Mouse (Mus musculus) liver, embryonic 12.5 days (tissue): ENCODE measurements around the gene Hes2. TPM values are rescaled to one million over a fixed set of nuclear protein-coding genes. Genes with fewer than 3 reads are reported as not detected.

ENCODE experiments used
- ATAC-seq: fragments of 200-750 bp; cut with Nextera tagmentation; 2 replicates; pipeline ENCODE4 v1.8.0; 2017; ENCODE audit warnings: moderate number of reproducible peaks, mild to moderate bottlenecking, moderate library complexity
- H3K27ac ChIP-seq: fragments of 300-500 bp; sonication (generic); 2 replicates; pipeline ENCODE4 v1.5.1; 2016; ENCODE audit warnings: mild to moderate bottlenecking
- H3K27me3 ChIP-seq: fragments of 300-500 bp; sonication (generic); replicated peaks from 2 replicates; pipeline ENCODE4 v1.6.1; 2016; ENCODE audit warnings: mild to moderate bottlenecking, moderate library complexity
- H3K36me3 ChIP-seq: fragments of 300-500 bp; sonication (generic); 2 replicates; pipeline ENCODE4 v1.6.1; 2016; ENCODE audit warnings: mild to moderate bottlenecking, moderate library complexity
- H3K4me1 ChIP-seq: fragments of 300-500 bp; sonication (generic); 2 replicates; pipeline ENCODE4 v1.6.1; 2016
- H3K4me2 ChIP-seq: fragments of 300-500 bp; sonication (generic); 2 replicates; pipeline ENCODE4 v1.6.1; 2016; ENCODE audit warnings: mild to moderate bottlenecking, moderate library complexity
- H3K4me3 ChIP-seq: fragments of 300-500 bp; sonication (generic); 2 replicates; pipeline ENCODE4 v1.5.1; 2016; ENCODE audit warnings: mild to moderate bottlenecking, moderate library complexity
- H3K9ac ChIP-seq: fragments of 300-500 bp; sonication (generic); 2 replicates; pipeline ENCODE4 v1.6.1; 2016; ENCODE audit warnings: mild to moderate bottlenecking, moderate library complexity
- H3K9me3 ChIP-seq: fragments of 300-500 bp; sonication (generic); replicated peaks from 2 replicates; pipeline ENCODE4 v1.6.1; 2016; ENCODE audit warnings: mild to moderate bottlenecking, moderate library complexity
- WGBS: fragments of 180-500 bp; shearing (Covaris S2); methylation state at CpG from one replicate; pipeline ENCODE4 v1.1.7; 2016; ENCODE audit not compliant: insufficient replicate concordance; 5-methylcytosine and 5-hydroxymethylcytosine counted together
- polyA plus RNA-seq: library from polyadenylated mRNA; unstranded; fragments of >200 nt; fragmentation: Nextera tagmentation; extraction: Ambion mirVana; gene quantifications from 2 replicates; pipeline ENCODE4 v1.2.1, GENCODE M21; 2016

Hes2 gene
- 0.05 TPM in 1 of 2 replicates, not detected in the other for polyA plus RNA-seq

GRCm38 (mm10) chr4:152158585-152159284 is at the start of gene Hes2:
TSS of gene Hes2 (plus strand) at chr4:152158867.
- WGBS = 4% methylated on average over 35 of the region's 35 CpGs
- Histone ChIP-seq H3K4me1 (peaks cover 30% of the 10 kb centered on the region), H3K27ac (no peak within 1 kb of the TSS), H3K9me3 (no peaks in the 10 kb centered on the region), H3K4me2 (peak within 1 kb of the TSS; percentile 72), H3K9ac (peak within 1 kb of the TSS; percentile 44), H3K36me3 (no peaks in the 10 kb centered on the region), H3K4me3 (peak within 1 kb of the TSS; percentile 48), H3K27me3 (peaks cover 83% of the 10 kb centered on the region)
- peak; percentile 34; the same call in 1 of the 2 replicates for ATAC-seq

GRCm38 (mm10) chr4:152109509-152109908 is 49.2 kb upstream of the Hes2 start:
- ATAC-seq = no peak
- H3K4me1 ChIP-seq = peaks cover 59% of the 10 kb centered on the region

GRCm38 (mm10) chr4:152110689-152111088 is 48.0 kb upstream of the Hes2 start:
- peak overlapping the region; percentile 56 for H3K4me2 ChIP-seq
- H3K27me3 ChIP-seq = peaks cover 27% of the 10 kb centered on the region
- H3K9me3 ChIP-seq = no peaks in the 10 kb centered on the region
- peak overlapping the region; percentile 16 for H3K4me3 ChIP-seq
- H3K4me1 ChIP-seq = peaks cover 69% of the 10 kb centered on the region
- peak; percentile 75 for ATAC-seq
- 18% methylated on average over 4 of the region's 4 CpGs for WGBS
- H3K36me3 ChIP-seq = peaks cover 81% of the 10 kb centered on the region
- peak overlapping the region; percentile 98 for H3K27ac ChIP-seq
- peak overlapping the region; percentile 57 for H3K9ac ChIP-seq

More at GRCm38 (mm10) chr4:152109509-152109908, 49.2 kb upstream of the Hes2 start:
- Histone ChIP-seq H3K9ac (no peak overlapping the region), H3K27me3 (peaks cover 15% of the 10 kb centered on the region), H3K4me2 (peak overlapping the region; percentile 56; the same call in 1 of the 2 replicates), H3K36me3 (peaks cover 81% of the 10 kb centered on the region), H3K27ac (peak overlapping the region; percentile 98), H3K4me3 (no peak overlapping the region), H3K9me3 (no peaks in the 10 kb centered on the region)
- 76% methylated on average over 3 of the region's 3 CpGs for WGBS

DNA sequence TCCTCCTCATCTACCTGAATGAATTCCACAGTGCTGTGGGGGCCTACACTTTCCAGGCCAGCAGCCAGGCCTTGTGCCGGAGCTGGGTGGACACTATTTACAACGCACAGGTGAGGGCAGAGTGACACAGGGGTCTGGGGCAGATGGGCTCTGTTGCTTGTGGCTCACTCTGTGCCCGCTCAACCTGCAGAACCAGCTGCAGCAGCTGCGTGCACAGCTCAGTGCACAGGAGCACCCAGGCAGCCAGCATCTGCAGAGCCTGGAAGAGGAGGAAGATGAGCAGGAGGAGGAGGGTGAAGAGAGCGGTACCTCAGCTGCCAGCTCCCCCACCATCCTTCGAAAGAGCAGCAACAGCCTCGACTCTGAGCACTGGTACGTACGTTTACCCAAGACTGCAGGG is 46.3 kb upstream of the Hes2 start:
- Histone ChIP-seq H3K9ac (no peak overlapping the region), H3K4me1 (peaks cover 72% of the 10 kb centered on the region), H3K36me3 (peaks cover 66% of the 10 kb centered on the region), H3K4me2 (no peak overlapping the region), H3K9me3 (no peaks in the 10 kb centered on the region), H3K27ac (peak overlapping the region; percentile 98; the same call in 1 of the 2 replicates), H3K4me3 (no peak overlapping the region), H3K27me3 (peaks cover 43% of the 10 kb centered on the region)
- no peak for ATAC-seq
- WGBS = 84% methylated on average over 9 of the region's 9 CpGs

DNA sequence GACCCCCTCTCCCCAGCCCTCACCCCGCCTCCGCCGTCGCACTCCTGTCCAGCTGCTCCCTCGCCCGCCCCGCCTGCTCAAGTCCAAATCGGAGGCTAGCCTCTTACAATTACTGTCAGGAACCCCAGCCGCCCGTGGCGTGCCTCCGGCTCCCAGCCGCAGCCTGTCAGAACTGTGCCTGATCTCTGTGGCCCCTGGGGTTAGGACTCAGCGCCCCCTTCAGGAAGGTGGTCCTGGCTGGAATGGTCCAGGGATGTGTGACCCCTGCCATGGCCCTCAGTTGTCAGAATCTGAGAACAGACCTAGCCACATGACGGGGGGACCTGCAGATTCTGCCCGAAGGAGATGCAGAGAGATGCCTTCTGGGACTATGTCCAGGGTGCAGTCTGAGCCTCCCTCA is 44.6 kb upstream of the Hes2 start:
- ATAC-seq = no peak
- Histone ChIP-seq H3K9me3 (no peaks in the 10 kb centered on the region), H3K27ac (no peak overlapping the region), H3K9ac (no peak overlapping the region), H3K36me3 (peaks cover 54% of the 10 kb centered on the region), H3K4me3 (no peak overlapping the region), H3K4me1 (peaks cover 54% of the 10 kb centered on the region), H3K27me3 (peaks cover 61% of the 10 kb centered on the region), H3K4me2 (no peak overlapping the region)
- WGBS = 74% methylated on average over 16 of the region's 16 CpGs

- Histone ChIP-seq H3K9me3 (no peaks in the 10 kb centered on the region), H3K4me1 (peaks cover 52% of the 10 kb centered on the region), H3K4me2 (peak within 1 kb of the TSS; percentile 63), H3K36me3 (peaks cover 38% of the 10 kb centered on the region), H3K9ac (peak within 1 kb of the TSS; percentile 57), H3K27me3 (peaks cover 81% of the 10 kb centered on the region), H3K4me3 (peak within 1 kb of the TSS; percentile 33), H3K27ac (no peak within 1 kb of the TSS)
- ATAC-seq = 0 out of 2 replicates have a peak, but pooled peaks have one; percentile 28
- WGBS = 3% methylated on average over 30 of the region's 30 CpGs
Observed at GRCm38 (mm10) chr4:152115921-152116612, 42.6 kb upstream of the Hes2 start, which contains the start of gene Tnfrsf25. TSS of gene Tnfrsf25 (plus strand) at chr4:152115934.

DNA sequence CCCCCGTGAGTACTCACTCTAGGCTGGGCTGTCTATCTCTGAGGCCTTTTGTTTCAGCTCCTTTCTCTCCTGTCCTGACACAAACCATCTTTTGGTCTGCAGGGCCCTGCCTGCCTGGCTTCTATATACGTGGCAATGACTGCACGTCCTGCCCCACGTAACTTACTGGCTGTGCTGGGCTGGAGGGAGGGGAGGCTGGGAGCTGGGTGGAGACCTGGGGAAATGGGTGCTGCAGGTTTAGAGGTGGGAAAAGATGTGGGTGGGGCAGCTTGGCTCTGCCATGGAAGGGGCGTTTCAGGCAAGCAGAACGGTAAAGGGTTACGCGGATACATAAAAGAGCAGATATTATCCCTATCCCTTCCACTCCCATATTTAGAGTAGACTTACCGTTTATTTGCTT is 41.1 kb upstream of the Hes2 start:
- H3K36me3 ChIP-seq = peaks cover 26% of the 10 kb centered on the region
- no peak overlapping the region for H3K4me2 ChIP-seq
- no peak for ATAC-seq
- 60% methylated on average over 9 of the region's 9 CpGs for WGBS
- peaks cover 90% of the 10 kb centered on the region for H3K27me3 ChIP-seq
- H3K9ac ChIP-seq = no peak overlapping the region
- H3K4me1 ChIP-seq = peaks cover 41% of the 10 kb centered on the region
- H3K4me3 ChIP-seq = no peak overlapping the region
- no peak overlapping the region for H3K27ac ChIP-seq
- no peaks in the 10 kb centered on the region for H3K9me3 ChIP-seq

- Histone ChIP-seq H3K27me3 (peaks cover 100% of the 10 kb centered on the region), H3K9me3 (no peaks in the 10 kb centered on the region), H3K4me3 (peak overlapping the region; percentile 30; the same call in 1 of the 2 replicates), H3K36me3 (peaks cover 5% of the 10 kb centered on the region), H3K27ac (no peak overlapping the region), H3K4me2 (peak overlapping the region; percentile 51; the same call in 1 of the 2 replicates), H3K9ac (no peak overlapping the region), H3K4me1 (peaks cover 41% of the 10 kb centered on the region)
- WGBS = 10% methylated on average over 39 of the region's 39 CpGs
- ATAC-seq = no peak
Observed at GRCm38 (mm10) chr4:152119396-152120292, 39.0 kb upstream of the Hes2 start.

- H3K4me2 ChIP-seq = peak overlapping the region; percentile 51
- 3% methylated on average over 29 of the region's 31 CpGs for WGBS
- H3K36me3 ChIP-seq = no peaks in the 10 kb centered on the region
- no peak overlapping the region for H3K27ac ChIP-seq
- H3K9me3 ChIP-seq = no peaks in the 10 kb centered on the region
- H3K27me3 ChIP-seq = peaks cover 100% of the 10 kb centered on the region
- H3K4me1 ChIP-seq = peaks cover 33% of the 10 kb centered on the region
- H3K9ac ChIP-seq = no peak overlapping the region
- H3K4me3 ChIP-seq = peak overlapping the region; percentile 30
- no peak for ATAC-seq
Observed at GRCm38 (mm10) chr4:152120311-152121182, 38.1 kb upstream of the Hes2 start.

- Histone ChIP-seq H3K36me3 (no peaks in the 10 kb centered on the region), H3K9ac (no peak overlapping the region), H3K4me2 (peak overlapping the region; percentile 51), H3K27ac (no peak overlapping the region), H3K9me3 (no peaks in the 10 kb centered on the region), H3K4me1 (peaks cover 33% of the 10 kb centered on the region), H3K4me3 (peak overlapping the region; percentile 30), H3K27me3 (peaks cover 100% of the 10 kb centered on the region)
- WGBS = 3% methylated on average over 12 of the region's 12 CpGs
- ATAC-seq = no peak
Observed at GRCm38 (mm10) chr4:152121183-152121505, 37.5 kb upstream of the Hes2 start.
